Comparison of ENCODE assay signal across 15 mouse cellular contexts in the genomic region with DNA sequence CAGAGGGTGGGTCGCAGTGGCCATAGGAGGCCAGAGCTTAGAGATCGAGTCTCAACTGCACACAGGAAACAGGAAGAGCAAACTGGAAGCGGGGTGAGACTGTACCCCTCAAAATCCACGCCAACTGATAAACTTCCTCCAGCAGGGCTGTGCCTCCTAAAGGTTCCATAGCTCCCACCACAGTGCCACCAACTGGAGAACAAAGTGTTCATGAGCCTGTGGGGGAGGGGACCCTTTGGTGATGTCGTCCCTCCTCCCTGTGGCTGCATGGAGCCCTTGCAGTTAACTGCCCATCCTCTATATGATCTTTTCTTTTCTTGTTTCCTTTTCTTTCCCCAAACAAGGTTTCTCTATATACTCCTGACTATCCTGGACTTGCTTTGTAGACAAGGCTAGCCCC. TPM values are rescaled to one million over a fixed set of nuclear protein-coding genes. Genes with fewer than 3 reads are reported as not detected.
DNase-seq lines count a peak whose midpoint lies in the region; ATAC-seq and TF ChIP-seq lines count a peak whose summit lies in the region.
"Had no signal": no experiment of that assay in that cellular context is flagged by ENCODE, and none has a peak within 500 bp of the region (broad histone marks: within the 10 kb centered on the region; RNA-seq: fewer than 3 reads in every experiment).

No protein-coding gene starts in this region.

- no peak overlapping the region for H3K4me3 ChIP-seq in kidney, adult 2 months (ENCODE audit: insufficient read depth, low read depth, low read length)
- H3K4me3 ChIP-seq in midbrain, embryonic 11.5 days (ENCODE audit: low read depth, low read length) = no peak overlapping the region
- no peak overlapping the region for H3K4me3 ChIP-seq in midbrain, embryonic 13.5 days (replicated peaks)
- H3K4me3 ChIP-seq in neural tube, embryonic 15.5 days (replicated peaks) = no peak overlapping the region
- H3K4me3 ChIP-seq: embryonic facial prominence, embryonic 15.5 days had no signal

- no peak for ATAC-seq in midbrain, embryonic 11.5 days (ENCODE audit: low FRiP score)
- no peak for ATAC-seq in midbrain, embryonic 13.5 days
- no peak for ATAC-seq in neural tube, embryonic 15.5 days (ENCODE audit: low FRiP score)
- ATAC-seq: liver, postnatal 0 days had no signal

- peak overlapping the region; percentile 60; the same call in 1 of the 2 replicates for H3K27ac ChIP-seq in kidney, adult 2 months (ENCODE audit: insufficient read depth, low read depth, low read length)
- no peak overlapping the region for H3K27ac ChIP-seq in midbrain, embryonic 11.5 days (ENCODE audit: low read depth, low read length)
- no peak overlapping the region for H3K27ac ChIP-seq in midbrain, embryonic 13.5 days
- H3K27ac ChIP-seq in neural tube, embryonic 15.5 days (replicated peaks) = no peak overlapping the region
- H3K27ac ChIP-seq: embryonic facial prominence, embryonic 15.5 days had no signal

- no peak for TF ChIP-seq POLR2A in kidney, adult 2 months (IDR thresholded peaks at IDR 0.05; ENCODE audit: low read depth, low read length)

- no peaks in the 10 kb centered on the region for H3K27me3 ChIP-seq in kidney, adult 2 months (replicated peaks; ENCODE audit: control insufficient read depth, insufficient read depth, low read length)
- H3K27me3 ChIP-seq in midbrain, embryonic 11.5 days (ENCODE audit: control insufficient read depth, insufficient read depth, low read length) = 0 out of 2 replicates have a peak, but pooled peaks cover 2% of the 10 kb centered on the region
- H3K27me3 ChIP-seq in midbrain, embryonic 13.5 days = peaks cover 9% of the 10 kb centered on the region; the same call in 1 of the 2 replicates
- H3K27me3 ChIP-seq in neural tube, embryonic 15.5 days (replicated peaks) = 0 out of 2 replicates have a peak, but pooled peaks cover 3% of the 10 kb centered on the region
- H3K27me3 ChIP-seq: embryonic facial prominence, embryonic 15.5 days had no signal

- WGBS in kidney, adult 2 months = 77% methylated on average over 5 of the region's 5 CpGs
- WGBS in midbrain, embryonic 11.5 days = 82% methylated on average over 5 of the region's 5 CpGs
- 82% methylated on average over 5 of the region's 5 CpGs for WGBS in midbrain, embryonic 13.5 days
- WGBS in neural tube, embryonic 15.5 days = 79% methylated on average over 5 of the region's 5 CpGs

- no peaks in the 10 kb centered on the region for H3K9me3 ChIP-seq in midbrain, embryonic 11.5 days (ENCODE audit: control insufficient read depth, low read length)
- no peaks in the 10 kb centered on the region for H3K9me3 ChIP-seq in midbrain, embryonic 13.5 days
- H3K9me3 ChIP-seq in neural tube, embryonic 15.5 days (replicated peaks) = no peaks in the 10 kb centered on the region
- H3K9me3 ChIP-seq: embryonic facial prominence, embryonic 15.5 days had no signal

- no peaks in the 10 kb centered on the region for H3K36me3 ChIP-seq in kidney, adult 2 months (ENCODE audit: control insufficient read depth, insufficient read depth, low read length)
- H3K36me3 ChIP-seq in midbrain, embryonic 11.5 days (ENCODE audit: control insufficient read depth, insufficient read depth, low read length) = no peaks in the 10 kb centered on the region
- H3K36me3 ChIP-seq in midbrain, embryonic 13.5 days = no peaks in the 10 kb centered on the region
- H3K36me3 ChIP-seq in neural tube, embryonic 15.5 days = no peaks in the 10 kb centered on the region
- H3K36me3 ChIP-seq: embryonic facial prominence, embryonic 15.5 days; G1E had no signal

- no peak for TF ChIP-seq CTCF in kidney, adult 2 months (conservative IDR thresholded peaks at IDR 0.05; ENCODE audit: insufficient read depth, insufficient read length, low read depth, low read length)

- H3K4me2 ChIP-seq in midbrain, embryonic 11.5 days = no peak overlapping the region
- H3K4me2 ChIP-seq in midbrain, embryonic 13.5 days (replicated peaks) = no peak overlapping the region
- no peak overlapping the region for H3K4me2 ChIP-seq in neural tube, embryonic 15.5 days
- H3K4me2 ChIP-seq: embryonic facial prominence, embryonic 15.5 days had no signal

- no peak overlapping the region for H3K9ac ChIP-seq in midbrain, embryonic 11.5 days (ENCODE audit: low read length)
- H3K9ac ChIP-seq in midbrain, embryonic 13.5 days (replicated peaks) = no peak overlapping the region
- H3K9ac ChIP-seq in neural tube, embryonic 15.5 days (replicated peaks) = no peak overlapping the region
- H3K9ac ChIP-seq: embryonic facial prominence, embryonic 15.5 days; liver, postnatal 0 days had no signal

- peaks cover 3% of the 10 kb centered on the region; the same call in 1 of the 2 replicates for H3K4me1 ChIP-seq in kidney, adult 2 months (ENCODE audit: control insufficient read depth, insufficient read depth, low read length)
- peaks cover 10% of the 10 kb centered on the region for H3K4me1 ChIP-seq in midbrain, embryonic 11.5 days (ENCODE audit: control insufficient read depth, insufficient read depth, low read length)
- H3K4me1 ChIP-seq in midbrain, embryonic 13.5 days (replicated peaks) = peaks cover 21% of the 10 kb centered on the region
- H3K4me1 ChIP-seq in neural tube, embryonic 15.5 days = peaks cover 17% of the 10 kb centered on the region

- no peak for DNase-seq in kidney, adult 2 months
- no peak for DNase-seq in kidney, adult 9 months
- peak; percentile 83 for DNase-seq in midbrain, embryonic 11.5 days (ENCODE audit: low spot score, missing footprints)
- DNase-seq in NIH3T3 (ENCODE audit: low read depth) = peak; percentile 46
- peak; percentile 40 for DNase-seq in retina, postnatal 1 day
- no peak for DNase-seq in cerebellum, postnatal 4 days (ENCODE audit: low spot score in 2 of 2)
- DNase-seq: cerebellum, postnatal 14 days; heart, adult 11 months; left cerebral cortex, postnatal 4 days; liver, postnatal 0 days; spleen, adult 18-20 months had no signal

RNA-seq across cellular contexts. Expression of a gene that starts 32.9 kb away (rescaled TPM):
- polyA plus RNA-seq in kidney, adult 2 months (2012; rRNA removed) = 41.0 and 44.4 TPM in 2 replicates
- 6.5 and 8.0 TPM in 2 replicates for polyA plus RNA-seq in midbrain, embryonic 11.5 days (2014; fragmentation: Nextera tagmentation; extraction: Ambion mirVana)
- polyA plus RNA-seq in midbrain, embryonic 13.5 days (2015; fragmentation: Nextera tagmentation; extraction: Ambion mirVana) = 7.0 and 7.9 TPM in 2 replicates
- 6.6 and 6.8 TPM in 2 replicates for polyA plus RNA-seq in neural tube, embryonic 15.5 days (2015; fragmentation: Nextera tagmentation; extraction: Ambion mirVana)

Comparison
In these comparisons a context has a peak if more than half of its experiments do, and no peak if none do; other contexts are left out.
1. DNase-seq: peak in midbrain, embryonic 11.5 days (single experiment), NIH3T3 (single experiment) and retina, postnatal 1 day (single experiment); none in kidney, adult 2 months (single experiment), kidney, adult 9 months (single experiment) and cerebellum, postnatal 4 days (0 of 2).